Mouse (Mus musculus) kidney, adult 9 months (tissue): ENCODE data around the gene Enoph1.

Experiments used
- DNase-seq: peaks from one replicate; pipeline ENCODE4 v3.0.0; 2022

Gene Enoph1

DNA sequence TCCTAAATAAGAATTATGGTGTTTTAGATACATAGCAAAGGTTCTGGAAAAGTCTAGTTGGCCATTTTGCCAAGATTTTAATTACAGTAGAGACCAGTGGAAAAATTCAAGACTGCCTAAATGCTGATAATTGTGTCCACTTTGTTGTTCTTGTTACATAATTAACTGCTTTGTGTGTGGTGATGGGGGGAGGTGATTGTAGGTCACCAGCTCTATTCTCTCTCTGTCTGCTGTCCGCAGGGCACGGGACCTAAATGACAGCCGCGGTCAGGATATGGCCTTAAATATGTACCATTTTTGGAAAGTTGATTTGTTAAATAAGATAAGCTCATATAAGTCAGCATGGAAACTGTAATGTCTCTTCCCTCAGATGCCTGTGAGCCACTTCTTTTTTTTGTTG lies 1.5 kb downstream of the Enoph1 start:
- no peak for DNase-seq

DNA sequence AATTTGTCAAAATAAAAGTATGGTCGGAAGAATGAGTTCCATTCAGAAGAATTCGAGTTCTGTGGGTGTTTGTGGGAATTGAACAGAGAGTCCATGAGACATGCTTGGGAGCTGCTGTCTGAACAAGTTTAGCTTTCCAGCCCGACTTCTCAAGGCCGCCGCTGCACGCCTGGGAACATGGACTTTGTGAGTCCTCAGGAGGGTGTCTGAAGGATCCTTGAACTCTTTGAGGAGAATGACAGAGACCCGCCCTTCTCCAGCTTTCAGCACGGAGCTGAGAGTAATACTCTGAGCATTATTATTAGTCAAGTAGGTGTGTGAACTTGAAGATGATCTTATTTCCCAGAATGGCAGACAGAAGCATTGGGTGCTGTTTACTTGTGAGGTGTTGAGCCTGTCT lies 2.7 kb downstream of the Enoph1 start:
- peak; percentile 39 for DNase-seq

DNA sequence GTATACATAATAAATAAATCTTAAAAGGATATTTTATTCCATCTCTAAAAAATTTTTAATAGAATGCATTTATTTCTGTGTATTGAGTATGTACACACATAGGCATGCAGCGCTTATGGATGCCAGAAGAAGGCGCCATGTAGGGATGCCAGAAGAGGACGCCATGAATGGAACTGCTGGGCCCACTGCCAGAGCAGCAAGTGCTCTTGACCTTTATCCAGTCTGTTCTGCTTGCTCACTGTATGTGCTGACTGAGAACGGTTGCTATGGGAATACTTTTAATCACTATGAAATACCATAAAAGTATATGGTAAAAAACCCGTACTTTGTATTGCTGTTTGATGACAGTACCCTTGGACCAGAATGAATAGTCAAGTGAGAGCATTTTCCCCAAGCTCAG lies 3.6 kb downstream of the Enoph1 start:
- DNase-seq = peak; percentile 79

DNA sequence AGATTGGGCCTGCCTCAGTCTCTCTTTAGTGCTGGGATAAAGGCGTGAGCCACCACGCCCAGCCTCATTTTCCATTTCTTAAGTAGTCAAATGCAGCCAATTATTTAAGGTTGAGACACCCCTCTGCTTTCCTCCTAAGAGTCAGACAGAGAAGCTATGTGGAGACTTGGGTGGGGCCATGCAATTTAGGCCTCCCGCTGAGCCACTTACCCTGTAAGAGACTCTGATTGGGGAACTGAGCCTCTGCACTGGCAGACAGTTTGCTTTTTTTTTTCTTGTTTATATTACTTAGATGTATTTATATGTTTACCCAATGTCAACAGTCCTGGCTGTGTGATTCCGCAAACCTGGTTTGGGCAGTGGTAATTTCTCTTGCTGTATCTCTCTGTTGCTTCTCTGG lies 4.2 kb downstream of the Enoph1 start:
- no peak for DNase-seq

DNA sequence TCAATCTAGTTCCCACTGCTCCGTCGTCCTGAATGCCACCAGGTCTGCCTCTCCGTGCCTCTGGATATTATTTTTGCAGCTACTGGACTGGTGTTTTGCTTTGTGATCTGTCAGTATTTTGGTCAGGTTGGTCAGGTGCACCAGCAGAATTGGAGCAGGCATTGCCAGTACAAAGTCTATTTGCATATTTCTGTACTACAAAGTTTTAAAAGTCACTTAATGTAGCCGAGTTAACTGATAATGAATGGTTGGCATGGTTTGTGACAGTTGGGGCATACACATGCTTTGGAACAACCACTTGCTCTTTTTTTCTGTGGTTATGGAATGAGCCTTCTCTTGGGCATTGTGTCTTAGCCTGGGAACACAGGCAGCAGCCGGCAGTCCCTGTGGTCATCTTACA lies 4.8 kb downstream of the Enoph1 start:
- peak; percentile 66 for DNase-seq

DNA sequence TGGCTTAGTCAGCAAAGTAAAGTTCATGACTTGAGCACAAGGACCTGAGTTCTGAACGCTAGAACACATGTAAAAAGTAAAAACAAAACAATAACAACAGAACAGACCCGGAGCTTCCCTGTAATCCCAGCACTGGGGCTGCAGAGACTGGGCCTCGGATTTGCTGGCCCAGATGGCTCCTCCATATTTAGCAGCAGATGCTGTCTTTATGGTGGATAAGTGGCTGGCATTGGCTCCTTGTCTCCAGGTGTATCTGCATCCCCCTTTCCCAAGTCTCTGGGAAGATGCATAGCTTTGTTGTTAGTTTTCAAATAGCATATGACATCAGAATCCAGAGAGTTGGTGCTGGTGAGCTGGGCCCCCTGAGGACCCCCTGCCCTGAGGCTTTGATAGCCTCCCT lies 6.3 kb downstream of the Enoph1 start:
- DNase-seq = no peak

DNA sequence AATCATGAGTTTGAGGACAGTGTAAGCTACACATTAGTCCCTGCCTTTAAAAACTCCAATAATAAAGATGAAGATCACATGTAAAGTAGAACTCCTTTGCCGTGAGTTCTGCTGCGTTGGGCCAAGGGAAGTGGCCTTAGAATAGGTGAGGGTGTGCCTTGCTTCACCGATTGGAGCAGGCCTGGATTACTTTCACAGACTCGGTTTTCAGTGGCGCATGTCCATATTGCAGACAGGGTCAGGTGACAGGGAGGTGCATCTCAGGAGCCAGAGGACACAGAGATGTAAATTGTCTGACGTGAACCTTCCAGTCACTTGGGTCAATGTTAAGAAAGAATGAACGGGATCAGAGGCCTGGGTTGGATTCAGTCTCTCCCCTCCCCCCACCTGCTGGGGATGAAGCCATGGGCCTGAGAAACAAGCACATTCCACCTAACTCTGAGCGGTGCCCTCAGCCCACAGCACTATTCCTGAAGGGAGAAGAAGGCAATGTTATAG lies 7.4 kb downstream of the Enoph1 start:
- no peak for DNase-seq

DNA sequence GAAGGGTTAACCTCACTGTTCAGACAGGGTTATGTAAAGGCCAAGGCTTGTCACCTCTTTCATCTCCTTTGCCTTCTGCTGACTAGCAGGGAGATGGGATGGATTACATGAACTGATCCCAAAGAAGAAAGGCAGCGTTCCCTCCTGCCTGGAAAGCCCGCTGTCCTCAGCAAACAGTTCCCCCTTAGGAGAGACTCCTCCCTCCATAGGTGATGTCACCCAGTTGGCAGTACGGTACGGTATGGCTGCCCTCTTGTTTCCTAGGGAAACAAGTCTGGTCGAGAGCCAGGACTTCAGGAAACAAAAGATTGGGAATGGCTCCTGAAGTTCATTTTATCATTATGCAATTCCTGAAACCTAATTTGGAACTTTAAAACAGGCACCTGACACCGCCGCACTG lies 8.1 kb downstream of the Enoph1 start:
- no peak for DNase-seq

DNA sequence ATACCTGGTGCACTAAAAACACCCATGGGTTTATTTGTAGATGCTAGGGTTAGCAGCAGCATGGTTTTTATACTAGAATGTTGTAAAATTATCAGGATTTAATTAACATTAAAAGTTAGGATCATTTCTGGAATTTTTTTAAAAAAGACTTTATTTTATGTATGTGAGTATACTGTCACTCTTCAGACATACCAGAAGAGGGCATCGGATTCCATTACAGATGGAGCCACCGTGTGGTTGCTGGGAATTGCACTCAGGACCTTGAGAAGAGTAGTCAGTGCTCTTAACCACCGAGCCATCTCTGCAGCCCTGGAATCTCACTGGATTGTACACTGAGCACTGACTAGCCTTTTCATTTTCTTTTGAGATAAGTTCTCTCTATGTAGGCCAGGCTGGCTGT lies 10.1 kb downstream of the Enoph1 start:
- no peak for DNase-seq

DNA sequence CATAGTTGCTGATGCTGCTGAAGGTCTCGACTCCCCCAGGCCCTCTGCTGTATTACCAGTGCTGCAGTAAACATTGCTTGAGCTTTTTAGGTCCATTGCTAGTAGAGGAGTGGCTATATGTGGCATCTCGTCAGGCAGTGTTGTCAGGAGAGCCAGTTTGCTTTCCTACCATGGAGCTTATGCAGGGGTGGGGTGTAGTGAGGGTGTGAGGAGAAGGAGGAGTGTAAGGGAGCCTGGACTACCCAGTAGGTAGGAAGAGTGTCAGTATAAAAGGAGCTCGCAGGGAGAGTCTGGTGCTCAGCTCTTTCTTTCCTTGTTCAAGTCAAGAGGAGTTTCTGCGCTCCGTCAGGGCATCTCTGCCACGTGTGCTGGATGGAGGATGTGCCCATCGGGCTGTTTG lies 12.9 kb downstream of the Enoph1 start:
- DNase-seq = no peak

DNA sequence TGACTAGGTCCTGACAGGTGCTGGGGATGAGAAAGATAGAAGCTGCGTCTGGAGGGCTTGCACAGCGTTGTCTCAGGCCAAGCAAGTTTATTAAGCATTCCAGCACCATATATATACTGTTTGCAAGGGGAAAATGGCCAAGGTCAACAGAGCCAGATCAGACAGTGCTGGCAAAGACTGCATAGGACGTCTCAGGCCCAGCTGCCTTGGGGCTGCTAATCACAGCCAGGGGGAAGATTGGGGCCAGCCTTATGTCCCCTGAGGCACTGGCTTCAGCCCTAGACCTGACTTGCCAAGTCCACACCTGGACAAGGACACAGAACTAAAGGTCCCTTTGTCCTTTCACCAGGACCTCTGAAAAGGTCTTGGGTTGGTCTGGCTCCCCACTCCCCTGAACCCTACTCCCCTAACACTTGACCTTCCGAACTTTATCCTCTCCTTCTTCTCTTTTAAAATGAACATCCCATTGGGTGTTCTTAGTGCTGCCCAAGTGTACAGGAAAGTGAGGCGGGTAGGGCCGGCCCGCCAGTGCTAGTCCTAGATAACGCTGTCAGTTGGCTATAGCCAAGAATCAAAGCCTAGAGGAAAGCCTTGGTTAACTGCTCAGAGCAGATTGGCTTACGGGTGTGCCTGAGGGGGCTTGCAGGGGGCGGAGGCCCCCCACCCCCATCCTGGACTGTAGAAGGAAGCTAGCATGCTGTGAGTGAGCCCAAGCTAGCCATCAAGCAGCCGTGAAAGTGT lies 15.2 kb downstream of the Enoph1 start:
- no peak for DNase-seq

DNA sequence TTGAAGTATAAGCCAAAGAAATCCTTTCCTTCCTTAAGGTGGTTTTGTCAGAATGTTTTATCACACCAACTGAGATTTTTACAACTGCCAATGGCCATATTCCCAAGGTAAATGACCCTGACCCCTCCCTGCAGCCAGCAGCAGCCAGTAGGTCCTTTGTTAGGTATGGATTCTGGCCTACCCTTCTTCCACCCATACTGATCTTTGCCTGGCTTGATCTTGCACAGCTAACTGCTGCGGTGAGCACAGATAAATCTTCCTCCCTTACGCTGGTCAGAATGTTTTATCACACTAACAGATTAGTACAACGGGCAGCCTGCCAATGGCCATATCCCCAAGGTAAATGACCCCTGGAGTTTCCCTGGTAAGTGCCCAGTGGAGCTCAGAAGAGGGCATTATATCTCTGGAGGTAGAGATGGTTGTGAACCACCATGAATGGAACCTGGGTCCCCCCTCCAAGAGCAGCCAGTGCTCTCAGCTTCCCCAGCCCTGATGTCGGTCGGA lies 16.1 kb downstream of the Enoph1 start:
- peak; percentile 38 for DNase-seq

DNA sequence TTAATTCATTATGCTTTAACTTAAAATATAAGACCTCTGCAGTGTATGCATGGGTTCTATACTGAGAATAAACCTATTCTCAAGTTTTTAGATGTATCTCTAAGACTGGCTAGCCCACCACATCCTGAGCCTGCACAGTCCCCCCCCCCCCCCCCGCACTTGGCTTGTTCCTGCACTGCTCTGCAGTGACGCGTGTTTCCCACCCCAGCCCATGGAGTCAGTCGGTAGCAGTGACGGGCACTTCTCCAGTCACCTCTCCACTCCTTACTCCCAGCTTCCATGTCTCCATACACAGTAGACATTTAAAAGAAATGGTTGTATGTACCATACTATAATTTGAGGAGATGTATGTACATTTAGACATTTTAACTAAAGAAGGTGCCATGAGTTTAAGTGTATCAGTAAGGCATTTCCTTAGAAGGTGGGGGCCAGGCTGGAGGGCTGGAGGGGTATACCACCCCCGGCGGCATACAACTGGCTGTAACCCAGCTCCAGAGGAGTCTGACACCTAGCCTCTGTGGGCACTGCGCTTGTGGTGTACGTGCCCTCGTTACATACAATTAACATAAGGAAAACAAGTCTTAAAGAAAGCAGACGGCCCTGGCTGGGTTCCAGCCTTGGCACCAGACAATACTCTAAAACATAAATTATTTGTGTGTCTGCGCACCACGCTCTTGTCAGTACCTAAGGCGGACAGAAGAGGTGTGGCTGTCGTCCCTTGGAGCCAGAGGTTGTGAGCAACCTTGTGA lies 17.9 kb downstream of the Enoph1 start:
- no peak for DNase-seq

DNA sequence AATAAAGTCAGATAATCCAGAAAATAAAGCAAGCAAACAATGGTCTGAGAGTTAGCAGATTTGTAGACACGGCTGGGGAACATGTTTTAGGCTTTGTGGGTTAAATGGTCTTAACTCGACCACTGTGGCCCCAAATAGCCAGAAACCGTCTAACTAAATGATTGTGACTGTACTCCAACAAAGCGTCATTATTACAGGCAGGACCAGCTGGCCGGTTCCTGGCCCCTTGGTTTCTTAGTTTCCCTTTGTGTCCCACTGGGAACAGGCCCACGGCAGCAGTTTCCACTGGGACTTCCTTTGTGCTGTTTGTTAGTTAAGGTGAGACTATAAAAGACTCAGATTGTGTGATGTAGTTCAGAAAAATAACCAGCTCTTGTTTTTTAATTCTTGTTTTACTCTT lies 18.9 kb downstream of the Enoph1 start:
- no peak for DNase-seq

DNA sequence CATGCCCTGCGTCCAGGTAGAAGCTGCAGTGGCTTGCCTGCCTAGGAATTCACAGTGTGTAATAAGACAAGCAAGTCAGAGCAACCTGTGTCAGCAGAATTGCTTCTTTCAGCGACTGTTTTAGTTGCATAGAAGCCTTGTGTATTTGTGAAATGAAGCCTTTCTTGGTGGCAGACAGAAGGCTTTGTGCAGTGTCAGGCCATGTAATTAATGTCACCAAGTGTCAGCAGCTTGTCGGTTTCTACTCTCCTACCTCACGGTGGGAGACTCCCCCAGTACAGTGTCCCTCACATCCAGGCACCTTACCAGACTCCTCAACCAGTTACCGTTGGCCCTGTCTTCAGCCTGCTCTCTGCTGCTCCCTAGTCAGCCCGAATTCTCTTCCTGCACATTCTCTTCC lies 19.5 kb downstream of the Enoph1 start:
- no peak for DNase-seq

DNA sequence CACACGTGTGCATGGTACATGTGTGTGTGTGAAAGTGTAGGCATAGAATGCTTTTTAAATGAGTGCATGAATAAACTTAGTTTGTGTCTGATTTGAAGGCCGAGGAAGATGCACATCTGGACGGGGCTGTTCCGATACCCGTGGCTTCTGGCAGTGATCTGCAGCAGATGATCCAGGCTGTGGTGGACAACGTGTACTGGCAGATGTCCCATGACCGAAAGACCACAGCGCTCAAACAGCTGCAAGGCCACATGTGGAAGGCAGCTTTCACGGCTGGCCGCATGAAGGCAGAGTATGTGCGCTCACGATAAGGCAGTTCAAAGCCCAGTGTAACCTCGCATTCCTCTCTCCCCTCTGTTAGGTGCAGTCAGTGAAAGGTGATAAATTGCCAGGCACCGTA lies 21.1 kb downstream of the Enoph1 start:
- no peak for DNase-seq

DNA sequence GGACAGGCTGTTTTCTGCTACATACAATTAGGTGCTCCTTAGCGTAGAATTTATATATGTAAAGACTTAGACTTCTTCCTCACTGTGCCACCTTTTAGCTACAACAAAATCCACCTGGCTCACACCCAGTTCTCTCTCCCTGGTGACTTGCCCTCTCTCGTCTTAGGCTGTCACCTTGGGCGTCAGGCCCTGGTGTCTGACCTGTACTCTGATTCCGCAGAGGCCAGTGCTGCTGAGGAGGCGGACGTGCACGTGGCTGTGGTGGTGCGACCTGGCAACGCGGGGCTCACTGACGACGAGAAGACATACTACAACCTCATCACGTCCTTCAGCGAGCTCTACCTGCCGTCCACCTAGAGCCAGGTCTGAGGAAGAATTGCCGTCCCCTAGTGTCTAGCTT lies 27.8 kb downstream of the Enoph1 start:
- DNase-seq = no peak

DNA sequence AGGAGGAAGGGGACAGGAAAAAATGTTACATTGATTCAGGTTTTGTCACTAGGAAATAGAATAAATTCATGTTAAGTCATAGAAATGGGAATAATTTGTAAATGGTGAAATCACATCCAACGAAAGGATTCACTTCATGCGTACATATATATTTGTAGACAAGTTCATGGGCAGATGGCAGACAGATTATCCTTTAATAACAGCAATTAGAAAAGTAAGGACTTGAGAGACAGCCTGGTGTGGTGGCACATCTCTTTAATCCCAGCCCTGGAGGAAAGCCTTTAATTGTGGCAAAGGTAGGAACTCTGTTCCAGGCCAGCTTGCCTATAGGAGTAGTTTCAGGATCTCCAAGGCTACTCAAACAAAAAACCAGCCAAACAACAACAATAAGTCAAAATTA lies 29.7 kb downstream of the Enoph1 start:
- no peak for DNase-seq

DNA sequence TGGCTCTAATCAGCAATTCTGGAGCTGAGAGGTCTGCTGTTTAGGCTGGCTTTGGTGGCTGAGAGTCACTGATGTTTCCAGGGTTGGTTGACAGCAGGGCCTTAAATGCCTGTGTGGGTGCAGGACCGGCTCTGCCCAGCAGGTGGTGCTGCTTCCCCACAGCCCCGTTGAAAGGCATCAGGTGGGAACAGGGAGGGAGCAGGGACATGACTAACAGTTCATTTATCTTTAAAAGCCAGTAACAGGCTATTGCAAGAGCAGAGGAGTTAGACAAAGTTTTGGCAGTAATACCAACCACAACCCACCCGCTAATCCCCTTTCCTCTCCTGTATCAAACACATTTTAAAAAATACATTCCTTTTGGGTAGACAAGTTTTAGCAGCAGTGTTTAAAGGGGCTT lies 30.5 kb downstream of the Enoph1 start:
- DNase-seq = peak; percentile 84

DNA sequence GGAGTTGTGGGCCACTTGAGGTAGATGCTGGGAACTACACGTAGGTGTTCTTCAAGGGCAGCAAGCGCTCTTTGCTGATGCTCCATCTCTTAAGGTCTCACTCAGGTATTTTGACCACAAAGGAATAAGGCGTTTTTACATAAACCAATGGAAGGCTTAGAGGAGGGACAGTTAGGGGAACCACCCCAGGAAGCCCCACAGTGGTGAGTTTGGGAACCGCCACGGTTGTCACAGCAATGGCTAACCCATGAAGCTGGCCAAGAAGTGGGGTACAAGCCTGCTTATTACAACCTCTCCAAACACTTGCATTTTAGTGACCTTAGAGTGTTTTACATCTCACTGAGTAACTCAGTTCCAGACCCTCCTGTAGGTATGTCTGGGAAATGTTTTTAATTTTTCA lies 31.8 kb downstream of the Enoph1 start:
- no peak for DNase-seq

DNA sequence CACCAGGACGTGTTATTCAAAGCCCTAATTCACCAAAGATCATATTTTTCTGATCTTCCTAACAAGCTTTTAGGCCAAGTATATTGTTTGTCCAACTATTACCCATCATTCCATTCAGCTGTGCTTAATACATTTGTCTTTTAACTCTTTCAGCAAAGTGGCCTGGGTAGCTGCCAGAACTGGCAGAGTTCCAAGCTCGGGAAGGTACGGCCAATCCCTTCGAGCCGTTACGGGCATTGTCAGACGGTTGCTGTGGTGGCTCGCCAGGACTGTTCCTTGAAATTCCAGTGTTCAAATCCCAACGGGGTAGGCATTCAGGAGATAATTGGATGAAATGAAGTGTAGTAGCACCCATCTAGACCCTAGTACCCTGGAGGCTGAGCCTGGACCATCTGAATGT lies 32.8 kb downstream of the Enoph1 start:
- DNase-seq = no peak

DNA sequence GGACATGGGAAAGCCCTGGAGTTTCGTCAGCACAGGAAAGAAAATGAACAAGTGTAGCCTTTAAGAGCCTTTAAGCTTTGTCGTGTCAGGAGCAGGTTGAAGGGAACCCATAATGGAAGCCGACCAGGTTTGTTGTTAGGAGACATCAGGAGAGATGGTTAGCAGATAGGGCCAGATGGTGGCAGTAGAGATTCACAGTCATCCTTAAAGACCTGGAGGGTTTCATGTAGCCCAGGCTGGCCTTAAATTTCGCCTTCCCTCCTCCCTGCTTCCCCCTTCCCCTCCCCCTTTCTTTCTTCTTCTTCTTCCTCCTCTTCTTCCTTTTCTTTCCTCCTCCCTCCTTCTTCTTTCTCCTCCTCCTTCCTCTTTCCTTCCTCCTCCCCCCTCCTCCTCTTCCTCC lies 34.8 kb downstream of the Enoph1 start:
- DNase-seq = no peak

DNA sequence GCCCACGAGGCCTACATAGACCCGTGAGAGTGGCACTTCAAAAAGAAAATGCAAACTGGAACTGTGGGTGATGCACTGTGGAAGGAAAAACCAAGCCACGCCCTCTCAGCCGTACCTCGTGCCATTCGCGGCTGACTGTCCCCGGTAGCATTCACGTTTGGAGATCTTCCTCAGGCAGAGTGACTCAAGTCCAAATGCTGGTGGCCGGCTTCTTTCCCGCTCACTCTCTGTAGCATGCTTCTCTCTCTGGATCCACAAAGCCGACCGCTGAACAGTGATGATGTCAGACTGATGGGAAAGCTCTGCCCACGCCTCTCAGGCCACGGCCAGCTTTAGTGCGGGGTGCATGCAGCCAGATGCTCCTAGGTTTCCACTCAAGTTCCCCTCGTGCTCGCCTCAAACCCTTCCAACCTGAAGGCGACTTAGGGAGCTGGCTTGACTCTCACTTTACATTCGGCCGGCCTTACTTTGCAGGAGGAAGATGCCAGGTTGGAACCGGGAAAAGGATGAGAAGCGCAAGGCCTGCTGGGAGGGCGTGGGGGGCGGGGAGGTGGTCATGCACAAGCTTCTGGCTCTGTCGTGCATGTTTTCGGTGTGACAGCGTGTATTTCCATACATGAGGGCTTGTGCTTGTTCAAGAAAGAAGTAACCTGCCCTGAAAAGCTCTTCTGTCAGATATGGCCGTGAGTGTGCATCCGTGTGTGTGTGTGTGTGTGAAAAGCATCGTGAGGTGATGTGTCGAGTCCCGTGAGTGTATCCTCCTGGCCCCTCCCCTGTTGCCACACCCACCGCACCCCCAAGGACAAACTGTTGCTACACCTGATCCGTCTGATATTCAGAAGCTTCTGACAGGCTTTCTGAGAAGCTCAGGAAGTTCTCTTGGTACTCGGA lies 39.5 kb downstream of the Enoph1 start:
- DNase-seq = no peak

DNA sequence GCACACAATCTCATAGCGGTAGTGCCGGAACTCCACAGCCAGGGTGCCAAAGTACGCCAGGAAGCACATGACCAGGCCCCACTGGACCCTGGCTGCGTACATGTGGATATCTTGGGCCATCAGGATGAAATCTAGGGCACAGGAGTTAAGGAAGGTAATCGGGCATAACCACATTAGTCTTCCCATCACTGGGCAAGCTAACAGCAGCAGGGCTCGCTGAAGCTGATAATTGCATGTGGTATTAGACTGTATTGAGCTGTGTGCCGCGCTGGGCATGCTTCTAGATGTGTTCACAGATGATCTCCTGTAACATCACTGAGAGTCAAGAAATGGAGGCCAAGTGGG lies 40.1 kb downstream of the Enoph1 start:
- DNase-seq = no peak
